Mouse (Mus musculus): ENCODE data around the gene Kcnk7. TPM values are rescaled to one million over a fixed set of nuclear protein-coding genes. Genes with fewer than 3 reads are reported as not detected.

Kcnk7 gene
- polyA plus RNA-seq, 1 experiment: 0.04 TPM

GRCm38 (mm10) chr19:5751742-5752141 is 47.6 kb downstream of the Kcnk7 start:
- Histone ChIP-seq H3K4me3 (replicated peaks) (no peak overlapping the region), H3K27me3 (ENCODE audit: control insufficient read depth) (peaks cover 96% of the 10 kb centered on the region), H3K36me3 (ENCODE audit: control insufficient read depth) (no peaks in the 10 kb centered on the region), H3K4me1 (ENCODE audit: control insufficient read depth) (peaks cover 16% of the 10 kb centered on the region), H3K9me3 (ENCODE audit: control insufficient read depth, low read length) (peaks cover 4% of the 10 kb centered on the region; the same call in 1 of the 2 replicates)
- TF ChIP-seq GATA1 (IDR thresholded peaks at IDR 0.05; ENCODE audit: low read length): no peak
- no peak for TF ChIP-seq TAL1 (IDR thresholded peaks at IDR 0.05; ENCODE audit: low read length)

- Histone ChIP-seq H3K27me3 (ENCODE audit: control insufficient read depth) (peaks cover 61% of the 10 kb centered on the region), H3K9me3 (ENCODE audit: control insufficient read depth, low read length) (no peaks in the 10 kb centered on the region), H3K4me3 (replicated peaks) (no peak overlapping the region), H3K36me3 (ENCODE audit: control insufficient read depth) (peaks cover 44% of the 10 kb centered on the region), H3K4me1 (ENCODE audit: control insufficient read depth) (peaks cover 12% of the 10 kb centered on the region)
- TF ChIP-seq GATA1 (IDR thresholded peaks at IDR 0.05; ENCODE audit: low read length): no peak
- TF ChIP-seq TAL1 (IDR thresholded peaks at IDR 0.05; ENCODE audit: low read length): no peak
Observed at GRCm38 (mm10) chr19:5756321-5756985, 52.3 kb downstream of the Kcnk7 start.

Other genes with a start within 250 kb of the Kcnk7 start
- 0.54 and 0.57 TPM in 2 replicates for gene Ccdc85b, start 246.5 kb upstream of the Kcnk7 start, polyA plus RNA-seq (2012)
- 2.4 and 11.7 TPM in 2 replicates for gene Fibp, start 243.8 kb upstream of the Kcnk7 start, polyA plus RNA-seq (2012)
- not detected in 2 replicates for gene Ctsw, start 235.9 kb upstream of the Kcnk7 start, polyA plus RNA-seq (2012)
- 0.03 and 0.04 TPM in 2 replicates for gene Efemp2, start 230.4 kb upstream of the Kcnk7 start, polyA plus RNA-seq (2012)
- 5.2 and 9.4 TPM in 2 replicates for gene Mus81, start 216.0 kb upstream of the Kcnk7 start, polyA plus RNA-seq (2012)
- 151 and 164 TPM in 2 replicates for gene Cfl1, start 213.9 kb upstream of the Kcnk7 start, polyA plus RNA-seq (2012)
- gene 1700020D05Rik, start 200.6 kb upstream of the Kcnk7 start, polyA plus RNA-seq (2012): 0.10 and 0.18 TPM in 2 replicates
- 1.3 and 1.5 TPM in 2 replicates for gene Snx32, start 193.8 kb upstream of the Kcnk7 start, polyA plus RNA-seq (2012)
- 0.01 TPM in 2 replicates for gene Ovol1, start 143.7 kb upstream of the Kcnk7 start, polyA plus RNA-seq (2012)
- 0.19 and 0.20 TPM in 2 replicates for gene Ap5b1, start 136.3 kb upstream of the Kcnk7 start, polyA plus RNA-seq (2012)
- 82.8 and 90.8 TPM in 2 replicates for gene Rnaseh2c, start 102.5 kb upstream of the Kcnk7 start, polyA plus RNA-seq (2012)
- gene Kat5, start 94.1 kb upstream of the Kcnk7 start, polyA plus RNA-seq (2012): 6.0 and 7.0 TPM in 2 replicates
- 4.1 and 6.0 TPM in 2 replicates for gene Rela, start 66.9 kb upstream of the Kcnk7 start, polyA plus RNA-seq (2012)
- 63.2 and 69.8 TPM in 2 replicates for gene Sipa1, start 40.7 kb upstream of the Kcnk7 start, polyA plus RNA-seq (2012)
- 18.5 and 20.2 TPM in 2 replicates for gene Map3k11, start 15.6 kb upstream of the Kcnk7 start, polyA plus RNA-seq (2012)
- 43.8 and 46.7 TPM in 2 replicates for gene Pcnx3, start 15.5 kb upstream of the Kcnk7 start, polyA plus RNA-seq (2012)
- 88.4 and 106 TPM in 2 replicates for gene Ehbp1l1, start 21.9 kb downstream of the Kcnk7 start, polyA plus RNA-seq (2012)
- gene Fam89b, start 25.3 kb downstream of the Kcnk7 start, polyA plus RNA-seq (2012): 33.0 and 41.0 TPM in 2 replicates
- 0.06 and 0.09 TPM in 2 replicates for gene Ltbp3, start 36.5 kb downstream of the Kcnk7 start, polyA plus RNA-seq (2012)
- gene Scyl1, start 67.1 kb downstream of the Kcnk7 start, polyA plus RNA-seq (2012): 8.2 TPM in 2 replicates
- gene Frmd8, start 170.9 kb downstream of the Kcnk7 start, polyA plus RNA-seq (2012): 0.74 and 0.75 TPM in 2 replicates
- gene Slc25a45, start 173.4 kb downstream of the Kcnk7 start, polyA plus RNA-seq (2012): 0.07 TPM in 1 of 2 replicates, not detected in the other
- 0.12 and 0.28 TPM in 2 replicates for gene Tigd3, start 189.8 kb downstream of the Kcnk7 start, polyA plus RNA-seq (2012)
- gene Dpf2, start 208.6 kb downstream of the Kcnk7 start, polyA plus RNA-seq (2012): 2.7 and 8.5 TPM in 2 replicates
- gene Cdc42ep2, start 220.4 kb downstream of the Kcnk7 start, polyA plus RNA-seq (2012): 0.10 and 0.13 TPM in 2 replicates